Mouse (Mus musculus) 3134 (cell line): ENCODE results near the gene Ovol2.

ENCODE experiments used
- DNase-seq: peaks from one replicate; pipeline ENCODE4 v3.0.0-alpha.2; 2011; ENCODE audit warnings: low spot score; ENCODE audit not compliant: insufficient read length; ENCODE audit errors: extremely low read depth

The Ovol2 gene

GRCm38 (mm10) chr2:144269306-144269650, 62.7 kb downstream of the Ovol2 start:
- DNase-seq, result no peak

- no peak for DNase-seq
These were observed 63.3 kb downstream of the Ovol2 start for GRCm38 (mm10) chr2:144268446-144269305.

- DNase-seq, result no peak
These were observed 64.3 kb downstream of the Ovol2 start for GRCm38 (mm10) chr2:144267731-144268015.

DNA sequence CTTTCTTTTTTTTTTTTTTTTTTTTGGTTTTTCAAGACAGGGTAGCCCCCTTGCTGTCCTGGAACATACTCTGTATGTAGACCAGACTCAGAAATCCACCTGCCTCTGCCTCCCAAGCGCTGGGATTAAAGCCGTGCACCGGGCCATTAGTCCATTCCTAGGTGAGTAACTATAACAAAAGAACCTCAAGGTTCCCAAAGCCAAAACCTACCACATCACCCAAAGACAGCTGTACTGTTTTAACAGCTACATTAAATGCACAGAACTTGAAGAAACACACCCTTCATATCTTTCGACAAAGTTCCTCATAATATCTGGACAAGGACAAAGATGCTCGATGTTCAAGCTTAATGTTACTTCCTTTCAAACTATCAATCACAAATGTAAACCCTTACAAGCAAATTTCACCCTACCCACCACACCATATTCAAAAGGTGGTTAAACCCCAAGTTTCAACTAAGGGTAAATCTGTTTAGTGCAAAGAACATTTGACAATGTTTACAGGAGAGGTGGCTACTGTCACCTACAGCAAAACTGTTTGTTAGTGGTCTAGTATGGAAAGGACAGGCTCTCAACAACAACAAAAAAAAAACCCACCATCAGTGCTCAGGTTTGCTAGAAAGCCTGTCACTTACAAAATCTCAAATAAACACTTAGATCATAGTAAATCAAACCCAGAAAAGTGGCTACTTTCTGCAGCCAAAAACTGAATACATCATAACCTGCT, 64.8 kb downstream of the Ovol2 start:
- DNase-seq, result no peak

DNA sequence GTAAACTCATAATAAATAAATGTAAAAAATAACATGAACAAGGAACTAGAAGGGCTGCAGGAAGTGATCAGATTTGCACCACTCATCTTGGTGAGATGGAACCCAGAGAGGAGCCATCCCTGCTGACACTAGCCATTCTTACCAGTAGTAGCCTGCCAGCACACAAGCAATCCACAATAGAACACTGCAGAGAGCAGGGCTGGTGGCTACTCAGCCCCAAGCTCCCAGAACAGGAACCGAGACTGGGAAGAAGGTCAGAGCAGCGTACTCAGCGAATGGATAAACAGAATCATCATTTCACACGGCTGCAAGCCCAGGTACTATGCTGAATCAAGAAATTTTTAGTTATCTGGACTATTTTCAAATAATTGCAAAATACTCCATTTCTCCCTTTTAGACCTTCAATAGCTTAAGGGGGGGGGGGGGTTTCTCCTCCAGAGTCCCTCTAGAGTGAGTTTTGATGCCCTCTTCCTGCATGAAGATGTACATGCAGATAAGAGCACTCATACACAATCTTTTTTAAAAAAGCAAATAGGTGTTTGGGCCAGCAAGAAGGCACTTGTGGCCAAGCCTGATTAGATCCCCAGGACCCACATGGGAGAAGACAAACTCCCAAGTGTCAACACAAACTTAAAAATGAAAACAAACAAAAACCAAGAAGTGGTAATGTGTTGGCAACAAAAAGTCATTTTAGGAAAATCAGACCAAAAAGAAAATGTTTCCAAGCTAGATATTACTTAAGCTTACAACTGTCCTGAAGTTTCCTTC, 65.8 kb downstream of the Ovol2 start:
- DNase-seq, result no peak

DNA sequence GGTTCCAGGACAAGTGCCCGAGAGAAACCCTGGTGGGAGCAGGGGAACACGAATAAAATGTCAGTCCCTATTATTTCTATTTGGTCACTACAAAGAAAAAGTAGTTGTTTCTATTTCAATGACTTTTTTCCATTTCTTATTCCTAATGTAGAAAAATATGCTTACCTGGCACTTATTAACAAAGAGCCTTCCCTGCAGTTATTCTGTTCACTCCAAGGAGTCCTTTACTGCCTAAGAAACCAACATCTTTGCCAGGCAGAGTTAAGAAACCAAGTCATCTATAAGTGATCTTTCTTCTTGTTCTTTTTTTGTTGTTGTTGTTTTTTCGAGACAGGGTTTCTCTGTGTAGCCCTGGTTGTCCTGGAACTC, 66.8 kb downstream of the Ovol2 start:
- no peak for DNase-seq

DNA sequence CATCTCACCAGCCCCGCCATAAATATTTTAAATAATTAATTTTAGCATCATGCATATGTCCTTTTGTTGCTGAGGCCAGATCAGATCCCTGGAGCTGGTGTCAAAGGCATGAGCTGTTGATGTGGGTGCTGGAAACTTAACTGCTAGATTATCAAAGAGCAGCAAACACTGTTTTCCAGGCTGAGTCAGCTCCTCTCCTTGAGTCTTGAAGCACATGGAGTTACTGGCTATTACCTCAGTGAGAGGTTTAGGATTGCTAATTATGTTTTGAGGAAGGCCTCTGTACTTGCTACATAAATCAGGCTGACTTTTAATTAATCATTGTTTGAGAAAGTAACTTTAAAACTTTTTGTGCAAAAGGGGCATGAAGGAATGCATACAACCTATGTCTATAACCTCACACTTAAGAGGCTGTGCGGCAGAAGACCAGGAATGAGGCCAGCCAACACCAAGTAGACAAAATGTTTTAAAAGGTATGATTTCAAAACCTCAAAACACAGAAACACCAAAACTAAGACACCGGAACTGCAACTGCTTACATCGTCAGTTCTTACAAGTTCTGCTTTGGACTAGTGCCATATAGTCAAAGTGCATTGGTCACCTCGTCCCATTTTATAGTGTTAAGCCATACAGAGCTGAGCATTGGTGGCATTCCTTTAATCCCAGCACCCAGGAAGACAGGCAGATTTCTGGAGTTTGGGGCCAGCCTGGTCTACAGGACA, 67.4 kb downstream of the Ovol2 start:
- DNase-seq, result no peak

DNA sequence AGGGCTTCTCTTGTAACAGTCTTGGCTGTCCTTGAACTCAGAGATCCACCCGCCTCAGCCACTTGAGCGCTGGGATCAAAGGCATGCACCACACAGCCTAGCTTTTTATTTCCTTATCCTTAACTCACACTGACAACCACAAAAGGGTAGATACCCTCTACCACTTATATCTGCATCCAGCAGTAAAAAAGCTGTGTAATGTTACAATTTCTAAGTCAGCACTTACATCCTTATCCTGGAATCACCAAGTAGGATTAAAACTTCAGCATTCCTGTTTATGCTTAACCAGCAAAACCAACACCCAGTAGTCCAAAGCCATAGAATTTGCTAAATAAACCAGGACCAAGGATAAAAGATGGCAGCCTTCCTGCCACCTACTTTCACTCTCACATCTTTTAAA, 69.1 kb downstream of the Ovol2 start:
- no peak for DNase-seq
